Mouse (Mus musculus) small intestine, adult 2 months (tissue): ENCODE results near the gene Ube2e1. TPM values are rescaled to one million over a fixed set of nuclear protein-coding genes. Genes with fewer than 3 reads are reported as not detected.
A peak's percentile ranks its signal among the peaks of the same experiment; 100 is the strongest.
"Not testable (repeated sequence)": the region's sequence is repeated elsewhere in the genome, so short reads cannot be mapped to it uniquely, and the experiment has no call there.

ENCODE experiments used
- H3K27ac ChIP-seq: fragments of 200-500 bp; 2 replicates; pipeline ENCODE4 v1.5.1; 2012; ENCODE audit warnings: low read depth, low read length, control low read depth, inconsistent platforms; ENCODE audit not compliant: insufficient read depth
- H3K27me3 ChIP-seq: fragments of 200-500 bp; 2 replicates; pipeline ENCODE4 v1.6.1; 2012; ENCODE audit warnings: mild to moderate bottlenecking, moderate library complexity, low read length, inconsistent platforms; ENCODE audit not compliant: control insufficient read depth, insufficient read depth
- H3K36me3 ChIP-seq: fragments of 200-500 bp; 2 replicates; pipeline ENCODE4 v1.6.1; 2012; ENCODE audit warnings: mild to moderate bottlenecking, low read length, control low read depth, inconsistent platforms; ENCODE audit not compliant: control insufficient read depth, insufficient read depth
- H3K4me1 ChIP-seq: fragments of 200-500 bp; 2 replicates; pipeline ENCODE4 v1.6.1; 2012; ENCODE audit warnings: low read length, inconsistent platforms, mixed read lengths; ENCODE audit not compliant: control insufficient read depth, insufficient read depth, insufficient read length
- H3K4me3 ChIP-seq: fragments of 200-500 bp; 2 replicates; pipeline ENCODE4 v1.5.1; 2012; ENCODE audit warnings: low read depth, mild to moderate bottlenecking, control low read depth, inconsistent platforms, low read length, moderate library complexity
- CTCF ChIP-seq: fragments of 200-500 bp; IDR thresholded peaks from 2 replicates; pipeline ENCODE4 v1.5.1; 2012; ENCODE audit warnings: low read depth, mild to moderate bottlenecking, control low read depth, inconsistent platforms, low read length, moderate library complexity, mixed read lengths; ENCODE audit not compliant: insufficient replicate concordance, insufficient read length; ENCODE audit errors: extremely low read depth
- POLR2A ChIP-seq: fragments of 200-500 bp; IDR thresholded peaks from 2 replicates; pipeline ENCODE4 v1.6.1; 2012; ENCODE audit warnings: low read depth, mild to moderate bottlenecking, control low read depth, inconsistent platforms, low read length, moderate library complexity
- WGBS: fragments of 180-500 bp; shearing (Covaris S2); methylation state at CpG from one replicate; pipeline ENCODE4 v1.1.7; 2018; 5-methylcytosine and 5-hydroxymethylcytosine counted together
- polyA plus RNA-seq: library from polyadenylated mRNA; depleted of rRNA; stranded (reverse); fragments of >200 nt; gene quantifications from 2 replicates; pipeline ENCODE4 v1.2.3, GENCODE M21; 2012

Gene Ube2e1
- polyA plus RNA-seq, 1 experiment = 6.8 TPM

GRCm38 (mm10) chr14:18242638-18243130, 89.0 kb downstream of the Ube2e1 start:
- TF ChIP-seq POLR2A (no peak), CTCF (no peak)
- Histone ChIP-seq H3K27me3 (no peaks in the 10 kb centered on the region), H3K36me3 (no peaks in the 10 kb centered on the region), H3K4me3 (no peak overlapping the region), H3K4me1 (no peaks in the 10 kb centered on the region), H3K27ac (no peak overlapping the region)
- WGBS = 91% methylated on average over 21 of the region's 21 CpGs

GRCm38 (mm10) chr14:18241786-18242185, 89.9 kb downstream of the Ube2e1 start:
- WGBS = 85% methylated on average over 4 of the region's 4 CpGs
- no peaks in the 10 kb centered on the region for H3K27me3 ChIP-seq
- H3K36me3 ChIP-seq = no peaks in the 10 kb centered on the region
- no peak overlapping the region for H3K4me3 ChIP-seq
- peaks cover 4% of the 10 kb centered on the region; the same call in 1 of the 2 replicates for H3K4me1 ChIP-seq
- H3K27ac ChIP-seq = no peak overlapping the region
- TF ChIP-seq CTCF (no peak), POLR2A (no peak)

GRCm38 (mm10) chr14:18240132-18240531, 91.5 kb downstream of the Ube2e1 start:
- WGBS = 62% methylated on average over 7 of the region's 7 CpGs

GRCm38 (mm10) chr14:18238750-18239731, 92.6 kb downstream of the Ube2e1 start, which contains the start of gene Nr1d2:
Gene Nr1d2, minus strand, starts transcription at chr14:18239127.
- no peaks in the 10 kb centered on the region for H3K27me3 ChIP-seq
- peak within 1 kb of the TSS; percentile 99 for H3K27ac ChIP-seq
- WGBS = 1% methylated on average over 60 of the region's 66 CpGs
- no peaks in the 10 kb centered on the region for H3K36me3 ChIP-seq
- TF ChIP-seq POLR2A (peak; percentile 76), CTCF (no peak)
- peaks cover 9% of the 10 kb centered on the region; the same call in 1 of the 2 replicates for H3K4me1 ChIP-seq
- H3K4me3 ChIP-seq = peak within 1 kb of the TSS; percentile 87

More at GRCm38 (mm10) chr14:18240132-18240531, 91.5 kb downstream of the Ube2e1 start:
- no peaks in the 10 kb centered on the region for H3K27me3 ChIP-seq
- no peaks in the 10 kb centered on the region for H3K36me3 ChIP-seq
- H3K4me3 ChIP-seq = no peak overlapping the region
- TF ChIP-seq CTCF = no peak
- TF ChIP-seq POLR2A = no peak
- H3K4me1 ChIP-seq = peaks cover 4% of the 10 kb centered on the region; the same call in 1 of the 2 replicates
- no peak overlapping the region for H3K27ac ChIP-seq

GRCm38 (mm10) chr14:18238131-18238749, 93.4 kb downstream of the Ube2e1 start:
- H3K4me1 ChIP-seq = peaks cover 9% of the 10 kb centered on the region; the same call in 1 of the 2 replicates
- peak overlapping the region; percentile 87 for H3K4me3 ChIP-seq
- under 1% methylated on average over 71 of the region's 71 CpGs for WGBS
- TF ChIP-seq POLR2A = no peak; the same call in 1 of the 2 replicates
- no peak for TF ChIP-seq CTCF
- H3K27ac ChIP-seq = peak overlapping the region; percentile 99
- H3K36me3 ChIP-seq = no peaks in the 10 kb centered on the region
- no peaks in the 10 kb centered on the region for H3K27me3 ChIP-seq

- Histone ChIP-seq H3K4me1 (peaks cover 9% of the 10 kb centered on the region; the same call in 1 of the 2 replicates), H3K36me3 (no peaks in the 10 kb centered on the region), H3K27ac (peak overlapping the region; percentile 92), H3K27me3 (no peaks in the 10 kb centered on the region), H3K4me3 (no peak overlapping the region)
- WGBS = 61% methylated on average over 4 of the region's 4 CpGs
- TF ChIP-seq CTCF (no peak), POLR2A (no peak)
These were observed 94.3 kb downstream of the Ube2e1 start for GRCm38 (mm10) chr14:18237381-18237780.

GRCm38 (mm10) chr14:18236496-18237235, 95.0 kb downstream of the Ube2e1 start:
- H3K27ac ChIP-seq = peak overlapping the region; percentile 25
- 22% methylated on average over 2 of the region's 2 CpGs for WGBS
- not testable (repeated sequence) for H3K36me3 ChIP-seq, H3K27me3 ChIP-seq, H3K4me1 ChIP-seq, H3K4me3 ChIP-seq
